Mouse (Mus musculus) heart, embryonic 10.5 days (tissue): ENCODE results near the gene Kdm4c. TPM values are rescaled to one million over a fixed set of nuclear protein-coding genes. Genes with fewer than 3 reads are reported as not detected.
"Not testable (repeated sequence)": the region's sequence is repeated elsewhere in the genome, so short reads cannot be mapped to it uniquely, and the experiment has no call there.

ENCODE experiments used
- DNase-seq: peaks from one replicate; pipeline ENCODE4 v3.0.0-alpha.2; 2017; ENCODE audit warnings: low spot score
- H3K27ac ChIP-seq: fragments of 300-500 bp; sonication (generic); 2 replicates; pipeline ENCODE4 v1.5.1; 2016; ENCODE audit warnings: mild to moderate bottlenecking
- H3K27me3 ChIP-seq: fragments of 300-500 bp; sonication (generic); 2 replicates; pipeline ENCODE4 v1.6.1; 2016; ENCODE audit warnings: mild to moderate bottlenecking; ENCODE audit not compliant: poor library complexity, insufficient read depth, severe bottlenecking
- H3K36me3 ChIP-seq: fragments of 300-500 bp; sonication (generic); 2 replicates; pipeline ENCODE4 v1.6.1; 2016; ENCODE audit warnings: mild to moderate bottlenecking, moderate library complexity
- H3K4me1 ChIP-seq: fragments of 300-500 bp; sonication (generic); 2 replicates; pipeline ENCODE4 v1.6.1; 2016; ENCODE audit warnings: mild to moderate bottlenecking
- H3K4me3 ChIP-seq: fragments of 300-500 bp; sonication (generic); 2 replicates; pipeline ENCODE4 v1.5.1; 2016; ENCODE audit warnings: mild to moderate bottlenecking, moderate library complexity
- H3K9me3 ChIP-seq: fragments of 300-500 bp; sonication (generic); 2 replicates; pipeline ENCODE4 v1.6.1; 2016; ENCODE audit warnings: mild to moderate bottlenecking, moderate library complexity
- WGBS: fragments of 180-500 bp; shearing (Covaris S2); methylation state at CpG from one replicate; pipeline ENCODE4 v1.1.7; 2016; 5-methylcytosine and 5-hydroxymethylcytosine counted together
- polyA plus RNA-seq: library from polyadenylated mRNA; unstranded; fragments of >200 nt; fragmentation: Nextera tagmentation; extraction: Ambion mirVana; gene quantifications from 2 replicates; pipeline ENCODE4 v1.2.1, GENCODE M21; 2016

Gene Kdm4c
- polyA plus RNA-seq, 1 experiment from 2014 or later, result 7.9 TPM

GRCm38 (mm10) chr4:74360274-74360673 lies 118.0 kb downstream of the Kdm4c start:
- 97% methylated on average over 3 of the region's 3 CpGs for WGBS
- Histone ChIP-seq H3K4me1 (no peaks in the 10 kb centered on the region), H3K27ac (no peak overlapping the region), H3K27me3 (no peaks in the 10 kb centered on the region), H3K4me3 (no peak overlapping the region), H3K36me3 (peaks cover 16% of the 10 kb centered on the region), H3K9me3 (no peaks in the 10 kb centered on the region)
- DNase-seq, result no peak

DNA sequence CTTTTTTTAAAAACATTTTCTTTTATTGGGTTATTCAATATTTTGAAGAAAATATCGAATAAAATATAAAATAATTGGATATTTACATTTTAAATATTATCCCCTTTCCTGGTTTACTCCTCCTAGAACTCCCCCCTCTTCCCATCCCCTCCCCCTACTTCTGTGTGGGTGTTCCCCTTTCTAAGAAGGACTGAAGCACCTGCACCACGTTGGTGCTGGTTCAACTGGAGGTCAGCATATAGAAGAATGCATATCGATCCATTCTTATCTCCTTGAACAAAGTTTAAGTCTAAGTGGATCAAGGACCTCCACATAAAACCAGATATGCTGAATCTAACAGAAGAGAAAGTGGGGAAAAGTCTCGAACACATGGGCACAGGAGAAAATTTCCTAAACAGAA lies 144.3 kb downstream of the Kdm4c start:
- H3K27me3 ChIP-seq, result no peaks in the 10 kb centered on the region
- H3K9me3 ChIP-seq, result no peaks in the 10 kb centered on the region
- no peak overlapping the region for H3K4me3 ChIP-seq
- no peak for DNase-seq
- WGBS, result 74% methylated on average over 4 of the region's 4 CpGs
- no peaks in the 10 kb centered on the region for H3K4me1 ChIP-seq
- H3K27ac ChIP-seq, result no peak overlapping the region
- H3K36me3 ChIP-seq, result 0 out of 2 replicates have a peak, but pooled peaks cover 3% of the 10 kb centered on the region

- no peaks in the 10 kb centered on the region for H3K4me1 ChIP-seq
- H3K36me3 ChIP-seq, result peaks cover 12% of the 10 kb centered on the region; the same call in 1 of the 2 replicates
- H3K27me3 ChIP-seq, result no peaks in the 10 kb centered on the region
- no peak overlapping the region for H3K27ac ChIP-seq
- no peaks in the 10 kb centered on the region for H3K9me3 ChIP-seq
- 92% methylated on average over 2 of the region's 2 CpGs for WGBS
- no peak overlapping the region for H3K4me3 ChIP-seq
- no peak for DNase-seq
Measured at GRCm38 (mm10) chr4:74393162-74393561, 150.9 kb downstream of the Kdm4c start.

DNA sequence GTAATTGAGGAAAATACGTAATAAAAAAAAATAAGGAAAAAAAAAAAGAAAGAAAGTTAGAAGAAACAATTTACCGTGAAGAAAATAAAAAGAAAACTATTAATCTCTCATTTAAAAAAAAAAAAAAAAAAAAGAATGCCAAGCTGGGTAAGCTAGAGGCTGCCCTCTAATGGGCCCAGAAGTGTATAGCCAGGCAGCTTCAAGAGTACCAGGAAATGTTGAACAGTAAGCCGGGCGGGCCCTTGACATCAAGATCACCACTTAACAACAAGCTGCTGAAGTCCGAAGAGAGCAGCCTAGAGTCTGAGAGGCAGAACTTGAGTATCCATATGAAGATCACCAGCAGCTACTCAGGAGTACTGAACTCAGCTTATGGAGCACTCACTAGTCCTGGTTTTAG lies 154.3 kb downstream of the Kdm4c start:
- Histone ChIP-seq H3K4me1 (no peaks in the 10 kb centered on the region), H3K9me3 (no peaks in the 10 kb centered on the region), H3K27me3 (no peaks in the 10 kb centered on the region), H3K27ac (no peak overlapping the region), H3K4me3 (no peak overlapping the region), H3K36me3 (peaks cover 9% of the 10 kb centered on the region; the same call in 1 of the 2 replicates)
- no peak for DNase-seq
- 78% methylated on average over 5 of the region's 5 CpGs for WGBS

DNA sequence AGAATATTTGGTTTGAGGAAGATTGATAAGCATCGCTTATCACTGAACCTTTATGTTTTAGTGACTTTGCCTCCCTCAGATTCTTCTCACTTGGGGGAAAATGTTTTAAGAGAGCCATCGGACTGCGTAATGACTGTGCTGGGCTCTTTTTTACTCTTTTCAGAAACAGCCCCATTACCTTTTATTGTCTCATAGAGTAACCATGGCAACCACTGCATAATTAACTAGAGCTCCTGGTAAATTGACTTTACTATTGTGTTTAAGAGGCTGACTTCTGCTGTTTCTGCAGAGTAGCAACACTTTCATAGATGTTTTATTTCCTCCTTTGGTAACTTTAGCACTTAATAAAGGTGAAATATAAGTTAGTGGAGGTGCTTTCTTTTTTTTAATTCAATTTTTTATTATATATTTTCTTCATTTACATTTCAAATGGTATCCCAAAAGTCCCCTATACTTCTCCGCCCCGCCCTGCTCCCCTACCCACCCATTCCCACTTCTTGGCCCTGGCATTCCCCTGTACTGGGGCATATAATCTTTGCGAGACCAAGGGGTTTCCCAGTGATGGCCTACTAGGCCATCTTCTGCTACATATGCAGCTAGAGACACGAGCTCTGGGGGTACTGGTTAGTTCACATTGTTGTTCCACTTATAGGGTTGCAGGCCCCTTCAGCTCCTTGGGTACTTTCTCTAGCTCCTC lies 159.5 kb downstream of the Kdm4c start:
- not testable (repeated sequence) for H3K27ac ChIP-seq, DNase-seq, H3K9me3 ChIP-seq, H3K4me1 ChIP-seq, H3K27me3 ChIP-seq, H3K4me3 ChIP-seq
- 93% methylated on average over 7 of the region's 7 CpGs for WGBS
- peaks cover 25% of the 10 kb centered on the region for H3K36me3 ChIP-seq

GRCm38 (mm10) chr4:74408731-74409130 lies 166.4 kb downstream of the Kdm4c start:
- H3K27me3 ChIP-seq, result no peaks in the 10 kb centered on the region
- no peaks in the 10 kb centered on the region for H3K4me1 ChIP-seq
- no peaks in the 10 kb centered on the region for H3K9me3 ChIP-seq
- DNase-seq, result no peak
- WGBS, result 80% methylated on average over 1 of the region's 1 CpGs
- H3K27ac ChIP-seq, result no peak overlapping the region
- H3K36me3 ChIP-seq, result peaks cover 24% of the 10 kb centered on the region
- H3K4me3 ChIP-seq, result no peak overlapping the region

- DNase-seq, result no peak
- WGBS, result 69% methylated on average over 1 of the region's 1 CpGs
- H3K4me3 ChIP-seq, result no peak overlapping the region
- no peaks in the 10 kb centered on the region for H3K9me3 ChIP-seq
- no peaks in the 10 kb centered on the region for H3K36me3 ChIP-seq
- H3K27me3 ChIP-seq, result no peaks in the 10 kb centered on the region
- H3K4me1 ChIP-seq, result no peaks in the 10 kb centered on the region
- H3K27ac ChIP-seq, result no peak overlapping the region
Measured at GRCm38 (mm10) chr4:74419794-74420193, 177.5 kb downstream of the Kdm4c start.

Other genes with a start within 250 kb of the Kdm4c start
- gene Frmd3, start 229.1 kb upstream of the Kdm4c start, polyA plus RNA-seq, result 0.51 and 0.58 TPM in 2 replicates